Mouse (Mus musculus) monocyte, adult 2 months (primary cell): ENCODE measurements around the gene Epb41l2.

Experiments used
- DNase-seq, 2 experiments: peaks; one replicate each; pipeline ENCODE4 v3.0.0; 2022; ENCODE audit warnings: low spot score in 2 of 2, low read depth in 1 of 2

Gene Epb41l2

GRCm38 (mm10) chr10:25432938-25433337 is 73.3 kb downstream of the Epb41l2 start:
- DNase-seq = no peak

DNA sequence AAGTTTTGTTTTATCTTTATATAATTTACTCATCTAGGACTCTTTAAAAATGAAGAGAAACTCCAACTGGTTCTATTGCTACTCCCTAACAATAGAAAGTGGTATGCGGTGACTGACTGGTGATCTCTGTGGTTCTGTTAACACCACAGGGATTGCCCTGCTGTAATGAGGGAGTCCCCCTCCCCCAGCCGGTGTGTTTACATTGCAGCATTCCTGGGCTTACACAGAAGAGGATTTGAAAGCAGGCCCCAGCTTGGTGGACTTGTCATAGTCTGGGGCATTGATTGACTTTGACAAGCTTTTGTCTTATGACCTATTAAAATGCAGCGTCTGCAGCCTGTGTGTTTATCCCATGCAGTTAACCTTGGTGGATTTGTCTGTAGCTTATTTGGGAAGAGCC is 73.9 kb downstream of the Epb41l2 start:
- no peak for DNase-seq

- no peak for DNase-seq
These were observed 74.9 kb downstream of the Epb41l2 start for GRCm38 (mm10) chr10:25434358-25435044.

GRCm38 (mm10) chr10:25436703-25437401 is 77.3 kb downstream of the Epb41l2 start:
- DNase-seq = no peak

DNA sequence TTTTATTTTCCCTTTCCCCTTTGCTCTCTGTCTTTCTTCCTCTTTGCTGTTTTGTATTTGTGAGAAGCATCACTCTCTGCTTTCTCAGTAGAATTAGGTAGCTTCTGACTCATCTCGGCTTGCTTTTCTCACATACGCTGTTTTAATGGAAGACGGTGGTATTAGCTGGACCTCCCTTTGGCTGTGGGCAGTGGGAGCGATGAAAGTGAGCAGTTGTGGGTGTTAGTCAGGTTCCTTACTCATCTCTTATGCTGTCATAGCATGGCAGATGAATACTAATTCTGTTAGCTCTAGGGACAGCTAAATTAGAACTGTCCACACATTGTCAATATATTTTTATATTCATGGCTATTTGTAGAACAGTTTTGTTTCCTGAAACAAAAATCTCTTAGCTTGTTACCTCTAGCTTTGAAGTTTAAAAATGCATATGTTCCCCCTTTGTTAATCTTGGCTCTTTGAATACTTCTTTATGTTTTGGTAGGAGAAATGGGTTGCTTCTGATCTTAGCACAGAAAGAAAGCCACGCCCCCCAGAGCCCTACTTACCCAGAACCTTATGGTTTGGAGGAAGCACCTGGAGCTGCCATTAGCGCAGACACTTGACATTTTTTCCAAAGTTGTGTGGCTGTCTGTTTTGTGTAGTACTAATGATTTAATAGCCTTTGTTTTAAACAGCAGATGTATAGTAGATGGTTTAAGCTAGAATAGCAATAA is 78.1 kb downstream of the Epb41l2 start:
- DNase-seq = no peak

- no peak for DNase-seq
These were observed 78.7 kb downstream of the Epb41l2 start for GRCm38 (mm10) chr10:25438299-25438680.

- no peak for DNase-seq
These were observed 79.6 kb downstream of the Epb41l2 start for GRCm38 (mm10) chr10:25439163-25439562.

DNA sequence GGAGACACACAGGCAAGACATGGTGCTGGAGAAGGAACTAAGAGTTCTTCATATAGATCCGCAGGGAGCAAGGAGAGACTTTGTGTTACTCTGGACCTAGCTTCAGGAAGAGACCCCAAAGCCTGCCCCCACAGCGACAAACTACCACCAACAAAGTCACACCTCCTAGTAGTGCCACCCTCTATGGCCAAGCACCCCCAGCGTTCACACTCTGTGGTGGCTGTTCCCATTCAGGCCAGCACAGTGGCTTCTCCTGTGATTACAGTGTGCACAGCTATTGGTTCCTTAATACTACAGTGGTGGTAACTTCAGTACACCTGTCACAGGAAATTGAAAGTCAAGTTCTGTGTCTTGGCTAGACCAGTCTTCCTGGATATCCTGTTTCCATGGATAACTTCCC is 80.3 kb downstream of the Epb41l2 start:
- no peak for DNase-seq

DNA sequence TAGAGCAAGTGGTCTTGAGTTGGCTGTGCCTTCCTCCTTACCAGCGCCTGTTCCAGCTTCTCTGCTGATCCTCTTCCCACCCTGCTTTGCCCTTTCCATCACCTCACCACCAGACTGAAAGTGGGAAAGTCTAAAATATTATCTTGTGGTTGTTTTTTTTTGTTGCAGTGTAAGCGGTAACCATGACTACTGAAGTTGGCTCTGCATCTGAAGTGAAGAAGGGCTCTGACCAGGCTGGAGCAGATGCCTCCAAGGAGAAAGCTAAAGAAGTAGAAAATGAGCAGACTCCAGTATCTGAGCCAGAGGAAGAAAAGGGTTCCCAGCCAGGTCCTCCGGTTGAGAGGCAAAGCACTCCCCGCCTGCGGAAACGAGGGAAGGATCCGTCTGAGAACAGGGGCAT is 81.8 kb downstream of the Epb41l2 start:
- no peak for DNase-seq

GRCm38 (mm10) chr10:25443626-25444025 is 84.0 kb downstream of the Epb41l2 start:
- no peak for DNase-seq

GRCm38 (mm10) chr10:25444198-25444783 is 84.7 kb downstream of the Epb41l2 start:
- DNase-seq = no peak

DNA sequence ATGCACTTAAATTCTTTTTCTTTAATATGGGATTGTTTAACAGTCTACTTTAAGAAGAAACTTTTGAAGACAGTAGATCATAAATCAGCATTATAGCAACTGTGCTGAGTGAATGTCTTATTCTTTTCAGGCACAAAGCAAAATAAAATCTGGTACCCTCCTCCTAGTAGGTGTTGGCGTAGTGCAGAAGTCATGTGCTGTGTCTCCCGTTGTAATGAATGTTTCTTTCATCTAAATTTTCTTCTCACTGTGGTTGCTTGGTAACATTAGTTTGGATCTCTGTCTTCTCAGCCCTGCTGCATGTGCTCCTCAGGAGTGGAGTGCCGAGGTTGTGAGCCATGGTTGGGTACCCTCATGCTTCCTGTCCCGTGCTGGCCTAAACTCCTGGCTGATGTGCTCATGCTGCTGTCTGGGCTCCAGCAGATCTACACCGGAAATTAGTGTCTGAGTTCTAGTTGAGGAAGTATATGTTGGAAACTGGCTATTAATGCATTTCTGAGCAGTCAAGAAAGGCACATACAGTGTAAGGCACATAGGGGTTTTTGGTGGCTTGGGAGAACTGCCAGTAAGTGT is 87.4 kb downstream of the Epb41l2 start:
- no peak for DNase-seq

DNA sequence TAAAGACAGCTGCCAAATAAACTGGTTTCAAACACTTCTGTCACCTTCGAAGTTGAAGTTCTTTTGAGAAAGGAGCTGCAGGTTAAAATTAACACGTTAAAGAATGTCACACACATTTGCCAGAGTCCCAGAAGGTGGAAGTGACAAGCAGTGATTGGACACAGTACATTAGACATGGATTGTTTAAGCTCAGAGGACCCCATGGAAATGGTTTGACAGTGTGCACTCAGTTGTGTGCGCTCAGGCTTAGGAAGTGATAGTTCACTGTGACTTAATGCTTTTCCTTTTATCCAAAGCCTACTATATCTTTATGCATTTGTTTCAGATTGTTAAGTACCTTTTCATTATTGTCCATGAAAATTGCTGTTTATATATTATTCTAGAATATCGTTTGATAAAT is 89.1 kb downstream of the Epb41l2 start:
- DNase-seq = no peak

DNA sequence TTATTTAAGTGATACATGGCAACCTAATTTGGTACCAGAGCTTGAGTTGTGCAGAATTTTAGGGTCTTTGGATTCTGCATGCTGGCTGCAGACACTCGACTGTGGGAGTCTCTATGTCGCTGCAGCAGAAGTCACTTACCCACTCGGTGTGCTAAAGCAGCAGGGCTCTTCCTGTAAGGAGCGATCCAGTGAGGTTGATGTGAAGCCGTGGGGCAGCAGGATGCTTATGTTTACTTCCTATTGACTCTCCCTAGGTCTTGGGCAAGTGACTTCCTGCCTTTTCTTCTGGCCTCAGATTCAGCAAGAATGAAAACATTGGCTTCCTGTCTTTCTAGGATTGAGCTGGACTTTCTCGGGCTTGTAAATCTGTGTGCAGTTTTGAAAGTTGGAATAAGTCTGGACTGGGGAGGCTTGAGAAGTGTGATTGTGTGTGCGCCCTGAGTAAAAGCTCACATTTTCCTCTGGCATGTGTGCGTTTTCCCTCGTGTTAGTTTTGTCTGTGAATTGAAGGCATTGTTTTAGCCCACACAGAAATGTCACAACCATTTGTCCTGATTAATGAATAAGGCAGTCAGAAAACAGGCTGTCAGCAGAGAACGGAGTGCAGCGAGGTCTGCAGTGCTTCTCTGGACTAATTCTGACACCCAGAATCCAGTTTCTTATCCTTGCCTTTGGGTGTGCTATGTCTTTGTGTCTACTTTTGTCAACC is 89.9 kb downstream of the Epb41l2 start:
- no peak for DNase-seq

- DNase-seq = no peak
These were observed 93.6 kb downstream of the Epb41l2 start for GRCm38 (mm10) chr10:25453150-25453549.

DNA sequence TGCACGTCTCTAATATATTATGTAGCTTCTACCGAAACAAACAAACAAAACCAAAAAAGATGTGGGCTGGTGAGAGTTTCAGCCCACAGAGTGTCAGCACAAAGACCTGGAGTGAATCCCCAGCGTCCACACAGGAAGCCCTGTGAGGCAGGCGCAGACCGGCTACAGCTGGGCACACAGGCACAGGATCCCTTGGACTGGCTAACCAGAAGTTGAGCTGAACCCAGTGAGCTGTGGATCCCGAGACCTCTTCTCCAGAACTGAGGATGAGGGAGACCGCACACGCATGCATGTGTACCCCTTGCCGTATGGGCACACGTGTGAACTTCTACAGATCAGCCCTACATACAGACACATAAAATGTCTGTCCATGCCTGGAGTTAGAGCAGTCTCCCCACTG is 94.2 kb downstream of the Epb41l2 start:
- DNase-seq = no peak

- DNase-seq = no peak
These were observed 97.5 kb downstream of the Epb41l2 start for GRCm38 (mm10) chr10:25457118-25457517.

GRCm38 (mm10) chr10:25457996-25458395 is 98.4 kb downstream of the Epb41l2 start:
- no peak for DNase-seq

DNA sequence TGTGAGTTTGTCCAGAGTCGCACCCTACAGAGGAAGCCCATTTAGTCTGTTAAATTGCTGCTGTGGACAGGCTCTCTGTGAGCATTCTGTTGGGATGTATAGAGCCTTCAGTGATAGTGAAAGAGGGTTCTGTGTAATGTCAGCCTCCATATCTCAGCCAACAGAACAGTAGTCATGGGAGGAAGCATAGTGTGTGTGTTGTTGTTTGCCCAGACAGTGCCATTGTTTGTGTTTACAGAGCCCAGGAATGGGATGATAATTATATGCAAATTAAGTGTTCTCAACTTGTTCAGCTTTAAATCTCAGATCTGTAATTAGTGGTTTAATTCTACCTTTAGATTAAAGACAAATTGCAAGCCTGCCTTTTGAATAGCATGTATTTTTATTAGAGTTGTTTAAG is 102.2 kb downstream of the Epb41l2 start:
- DNase-seq = no peak

DNA sequence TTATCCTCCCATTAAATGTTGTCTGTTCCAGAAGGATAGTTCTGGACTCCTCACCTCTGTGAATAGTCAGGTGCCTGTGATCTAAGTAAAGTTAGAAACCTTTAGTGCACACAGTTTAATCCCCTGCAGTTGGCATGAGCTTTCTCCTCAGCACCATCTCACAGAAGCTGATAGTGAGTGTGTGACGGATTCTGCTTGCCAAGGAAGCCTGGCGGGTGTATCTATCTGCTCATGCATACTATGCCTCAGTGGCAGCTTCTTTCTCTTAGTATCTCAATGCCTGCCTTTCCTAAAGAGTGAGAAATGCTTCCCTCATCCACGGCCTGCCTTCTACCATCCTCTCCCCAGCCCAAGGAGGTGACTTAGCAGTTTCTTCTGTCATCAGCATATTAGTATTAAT is 103.1 kb downstream of the Epb41l2 start:
- DNase-seq = no peak

DNA sequence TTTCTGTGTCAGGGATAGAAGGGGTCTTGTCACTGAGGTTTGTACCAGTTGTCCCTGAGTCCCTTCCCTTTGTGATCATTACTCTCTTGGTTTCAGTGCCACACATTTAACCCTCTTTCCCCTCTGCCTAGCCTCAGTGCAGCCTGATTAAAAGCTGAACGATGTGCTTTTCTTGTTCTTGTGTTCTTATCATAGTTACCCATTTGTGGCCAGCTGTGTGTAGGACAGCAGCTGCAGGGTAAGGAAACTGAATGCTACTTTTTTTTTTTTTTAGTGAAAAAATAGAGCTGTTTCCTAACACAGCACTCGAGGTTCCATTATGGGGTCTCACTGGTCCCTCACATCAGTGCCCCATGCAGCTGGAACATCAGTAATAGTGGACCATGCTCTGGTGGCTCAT is 106.9 kb downstream of the Epb41l2 start:
- DNase-seq = no peak
